9 mouse cellular contexts compared by ENCODE assay signal in genomic region chr17:43241134-43241533, GRCm38 (mm10). TPM values are rescaled to one million over a fixed set of nuclear protein-coding genes. Genes with fewer than 3 reads are reported as not detected.
A peak's percentile ranks its signal among the peaks of the same experiment; 100 is the strongest.
DNase-seq lines count a peak whose midpoint lies in the region; ATAC-seq lines count a peak whose summit lies in the region.
"Had no signal": no experiment of that assay in that cellular context is flagged by ENCODE, and none has a peak within 500 bp of the region (broad histone marks: within the 10 kb centered on the region; RNA-seq: fewer than 3 reads in every experiment).

No protein-coding gene starts in this region.

- peak; percentile 71 for ATAC-seq in heart, embryonic 14.5 days (ENCODE audit: insufficient number of reproducible peaks, insufficient read depth, low FRiP score, low read depth)
- ATAC-seq in kidney, embryonic 16.5 days (ENCODE audit: low FRiP score, low TSS enrichment), result peak; percentile 77
- ATAC-seq in megakaryocyte, adult 5-6 weeks (ENCODE audit: poor library complexity, severe bottlenecking), result no peak

- WGBS in heart, embryonic 10.5 days, result 58% methylated on average over 10 of the region's 10 CpGs
- 17% methylated on average over 10 of the region's 10 CpGs for WGBS in heart, embryonic 14.5 days
- WGBS in kidney, embryonic 16.5 days, result 52% methylated on average over 10 of the region's 10 CpGs

- no peak overlapping the region for H3K27ac ChIP-seq in heart, embryonic 10.5 days
- peak overlapping the region in 1 of 2 experiments; percentile 55; a peak in 2 of 4 replicates for H3K27ac ChIP-seq in heart, embryonic 14.5 days (replicated peaks in 1 of 2; ENCODE audit: control insufficient read depth in 1 of 2, insufficient read depth in 1 of 2, low read depth in 2 of 2, low read length in 2 of 2)
- H3K27ac ChIP-seq in kidney, embryonic 16.5 days (ENCODE audit: low read length), result no peak overlapping the region
- H3K27ac ChIP-seq: embryonic facial prominence, embryonic 13.5 days had no signal

- no peaks in the 10 kb centered on the region for H3K4me1 ChIP-seq in heart, embryonic 10.5 days
- peaks cover 9 to 12% of the 10 kb centered on the region in 2 experiments for H3K4me1 ChIP-seq in heart, embryonic 14.5 days (ENCODE audit: control insufficient read depth in 2 of 2, insufficient read depth in 2 of 2, low read length in 2 of 2)
- peaks cover 11% of the 10 kb centered on the region; the same call in 1 of the 2 replicates for H3K4me1 ChIP-seq in kidney, embryonic 16.5 days (ENCODE audit: insufficient read depth, low read length)

- H3K27me3 ChIP-seq in heart, embryonic 10.5 days (ENCODE audit: insufficient read depth, poor library complexity, severe bottlenecking), result no peaks in the 10 kb centered on the region
- no peaks in the 10 kb centered on the region for H3K27me3 ChIP-seq in heart, embryonic 14.5 days (ENCODE audit: control insufficient read depth, insufficient read depth, low read length)
- no peaks in the 10 kb centered on the region for H3K27me3 ChIP-seq in kidney, embryonic 16.5 days (ENCODE audit: insufficient read depth, low read length)
- H3K27me3 ChIP-seq: embryonic facial prominence, embryonic 13.5 days had no signal

- H3K36me3 ChIP-seq in heart, embryonic 10.5 days, result no peaks in the 10 kb centered on the region
- no peaks in the 10 kb centered on the region for H3K36me3 ChIP-seq in heart, embryonic 14.5 days (ENCODE audit: control insufficient read depth, insufficient read depth, low read length)
- H3K36me3 ChIP-seq in kidney, embryonic 16.5 days (ENCODE audit: insufficient read depth, low read length), result no peaks in the 10 kb centered on the region
- H3K36me3 ChIP-seq: embryonic facial prominence, embryonic 13.5 days had no signal

- H3K4me2 ChIP-seq in heart, embryonic 14.5 days (ENCODE audit: low read length), result peak overlapping the region; percentile 14; the same call in 1 of the 2 replicates
- no peak overlapping the region for H3K4me2 ChIP-seq in kidney, embryonic 16.5 days (replicated peaks; ENCODE audit: low read depth, low read length)
- H3K4me2 ChIP-seq: embryonic facial prominence, embryonic 13.5 days had no signal

- H3K9me3 ChIP-seq in heart, embryonic 10.5 days, result no peaks in the 10 kb centered on the region
- no peaks in the 10 kb centered on the region for H3K9me3 ChIP-seq in heart, embryonic 14.5 days (ENCODE audit: control insufficient read depth, low read length)
- H3K9me3 ChIP-seq in kidney, embryonic 16.5 days (ENCODE audit: low read length), result no peaks in the 10 kb centered on the region
- H3K9me3 ChIP-seq: embryonic facial prominence, embryonic 13.5 days had no signal

- peak; percentile 99 for DNase-seq in heart, adult 11 months
- no peak for DNase-seq in heart, embryonic 10.5 days (ENCODE audit: low spot score)
- DNase-seq in adrenal gland, postnatal 14 days, result peak; percentile 86
- peak; percentile 57 for DNase-seq in lung, postnatal 25 days (ENCODE audit: low spot score)
- DNase-seq in testis, postnatal 10 days (ENCODE audit: low spot score), result peak; percentile 68

- H3K4me3 ChIP-seq in heart, embryonic 10.5 days, result no peak overlapping the region
- no peak overlapping the region for H3K4me3 ChIP-seq in heart, embryonic 14.5 days (ENCODE audit: control insufficient read depth in 1 of 2, insufficient read depth in 1 of 2, low read depth in 1 of 2, low read length in 2 of 2)
- no peak overlapping the region for H3K4me3 ChIP-seq in kidney, embryonic 16.5 days (ENCODE audit: low read length)
- H3K4me3 ChIP-seq: embryonic facial prominence, embryonic 13.5 days had no signal

- no peak overlapping the region for H3K9ac ChIP-seq in heart, embryonic 14.5 days (ENCODE audit: low read length)
- no peak overlapping the region for H3K9ac ChIP-seq in kidney, embryonic 16.5 days (replicated peaks; ENCODE audit: low read length)
- H3K9ac ChIP-seq: embryonic facial prominence, embryonic 13.5 days had no signal

RNA-seq across cellular contexts. Expression of gene Adgrf1, which starts 29.0 kb away (rescaled TPM):
- 0.10 TPM in 1 of 2 replicates, not detected in the other for polyA plus RNA-seq in heart, embryonic 10.5 days (2016; fragmentation: Nextera tagmentation; extraction: Ambion mirVana)
- total RNA-seq in adrenal gland, postnatal 14 days (2021), result 0.11 and 0.82 TPM in 2 replicates
- not detected in 2 replicates for polyA plus RNA-seq in heart, embryonic 14.5 days (2014; fragmentation: Nextera tagmentation; extraction: Ambion mirVana)
- polyA plus RNA-seq in kidney, embryonic 16.5 days (2015; fragmentation: Nextera tagmentation; extraction: Ambion mirVana), result 0.54 and 1.2 TPM in 2 replicates
- 0.09 TPM in 1 of 2 replicates, not detected in the other for total RNA-seq in megakaryocyte, adult 5-6 weeks (2015)
- total RNA-seq in megakaryocyte, adult 5-6 weeks (2017), result not detected in 2 replicates
- polyA plus RNA-seq: embryonic facial prominence, embryonic 13.5 days had no signal
